Mouse (Mus musculus) CH12.LX (cell line): ENCODE measurements around the gene Zranb2. TPM values are rescaled to one million over a fixed set of nuclear protein-coding genes. Genes with fewer than 3 reads are reported as not detected.

Experiments
- DNase-seq: peaks from one replicate; pipeline ENCODE4 v3.0.0-alpha.2; 2013; ENCODE audit errors: extremely low read depth
- H3K27ac ChIP-seq: 2 replicates; pipeline ENCODE4 v1.5.1; 2012; ENCODE audit warnings: low read depth, mild to moderate bottlenecking, control low read depth, moderate library complexity; ENCODE audit not compliant: insufficient read depth
- H3K27me3 ChIP-seq: replicated peaks from 2 replicates; pipeline ENCODE3; 2012; ENCODE audit warnings: inconsistent platforms
- H3K36me3 ChIP-seq, 2 experiments: replicated peaks in 1 of 2; 2 replicates each; pipeline versions ENCODE3 to v1.6.1; 2012; ENCODE audit warnings: inconsistent platforms in 1 of 2, low read length in 1 of 2, mild to moderate bottlenecking in 1 of 2, mixed read lengths in 1 of 2, moderate library complexity in 1 of 2; ENCODE audit not compliant: control insufficient read depth in 1 of 2, insufficient read depth in 1 of 2
- H3K4me1 ChIP-seq, 2 experiments: 2 replicates each; pipeline ENCODE4 v1.6.1; 2012; ENCODE audit warnings: inconsistent platforms in 1 of 2, moderate library complexity in 1 of 2; ENCODE audit not compliant: insufficient read depth in 2 of 2, control insufficient read depth in 1 of 2
- H3K4me2 ChIP-seq: 2 replicates; pipeline ENCODE4 v1.6.1; 2012; ENCODE audit warnings: low read depth, mild to moderate bottlenecking, control low read depth; ENCODE audit not compliant: poor library complexity, insufficient read depth, severe bottlenecking
- H3K4me3 ChIP-seq, 3 experiments: fragments of 150-350 bp in 1 of 3; sonication (generic) in 1 of 3; replicated peaks in 1 of 3; 2 replicates each; pipeline versions ENCODE3 to v1.5.1; 2011 to 2012; ENCODE audit warnings: low read depth in 2 of 3, low read length in 2 of 3, mild to moderate bottlenecking in 2 of 3, moderate library complexity in 2 of 3, control low read depth in 1 of 3, improper control_type of control experiment in 1 of 3, inconsistent platforms in 1 of 3, mixed read lengths in 1 of 3; ENCODE audit not compliant: poor library complexity in 1 of 3
- H3K79me2 ChIP-seq: replicated peaks from 2 replicates; pipeline ENCODE4 v1.6.1; 2012; ENCODE audit warnings: mild to moderate bottlenecking, moderate library complexity; ENCODE audit not compliant: control insufficient read depth, poor library complexity, insufficient read depth, severe bottlenecking; ENCODE audit errors: extremely low read depth
- H3K9ac ChIP-seq: 2 replicates; pipeline ENCODE4 v1.6.1; 2012; ENCODE audit warnings: low read depth, mild to moderate bottlenecking, control low read depth, moderate library complexity; ENCODE audit not compliant: insufficient read depth
- H3K9me3 ChIP-seq: replicated peaks from 2 replicates; pipeline ENCODE3; 2012; ENCODE audit warnings: low read length, inconsistent platforms, mixed read lengths
- BHLHE40 ChIP-seq: IDR thresholded peaks from 2 replicates; pipeline ENCODE4 v1.6.1; 2011; ENCODE audit warnings: mild to moderate bottlenecking, low read depth, low read length, improper control_type of control experiment
- EP300 ChIP-seq: IDR thresholded peaks from 2 replicates; pipeline ENCODE4 v1.6.1; 2011; ENCODE audit warnings: low read length, improper control_type of control experiment
- ETS1 ChIP-seq: conservative IDR thresholded peaks from 2 replicates; pipeline ENCODE4 v1.6.1; 2012; ENCODE audit warnings: low read depth, mild to moderate bottlenecking, inconsistent platforms, low read length, improper control_type of control experiment, moderate library complexity
- HCFC1 ChIP-seq: IDR thresholded peaks from 2 replicates; pipeline ENCODE4 v1.6.1; 2012; ENCODE audit warnings: low read depth, mild to moderate bottlenecking, inconsistent platforms, low read length, improper control_type of control experiment
- IRF4 ChIP-seq: IDR thresholded peaks from 2 replicates; pipeline ENCODE4 v1.6.1; 2014; ENCODE audit warnings: low read depth, mild to moderate bottlenecking, inconsistent platforms, low read length, improper control_type of control experiment
- MAX ChIP-seq: IDR thresholded peaks from 2 replicates; pipeline ENCODE4 v1.6.1; 2011; ENCODE audit warnings: low read length, improper control_type of control experiment
- MAZ ChIP-seq: IDR thresholded peaks from 2 replicates; pipeline ENCODE4 v1.6.1; 2012; ENCODE audit warnings: low read depth, mild to moderate bottlenecking, inconsistent platforms, low read length, improper control_type of control experiment, moderate library complexity
- NELFE ChIP-seq: IDR thresholded peaks from 2 replicates; pipeline ENCODE4 v1.6.1; 2011; ENCODE audit warnings: low read depth, low read length, improper control_type of control experiment
- NRF1 ChIP-seq: IDR thresholded peaks from 2 replicates; pipeline ENCODE4 v1.6.1; 2014; ENCODE audit warnings: low read depth, mild to moderate bottlenecking, inconsistent platforms, low read length, improper control_type of control experiment, moderate library complexity
- POLR2A ChIP-seq: IDR thresholded peaks from 2 replicates; pipeline ENCODE4 v1.6.1; 2011; ENCODE audit warnings: low read depth, mild to moderate bottlenecking, improper control_type of control experiment, low read length
- RAD21 ChIP-seq: IDR thresholded peaks from 2 replicates; pipeline ENCODE4 v1.6.1; 2011; ENCODE audit warnings: low read depth, mild to moderate bottlenecking, low read length, improper control_type of control experiment, moderate library complexity
- SIN3A ChIP-seq: IDR thresholded peaks from 2 replicates; pipeline ENCODE4 v1.6.1; 2012; ENCODE audit warnings: low read length, improper control_type of control experiment, inconsistent platforms
- ZC3H11A ChIP-seq: IDR thresholded peaks from 2 replicates; pipeline ENCODE4 v1.6.1; 2012; ENCODE audit warnings: low read depth, mild to moderate bottlenecking, inconsistent platforms, low read length, improper control_type of control experiment
- ZKSCAN1 ChIP-seq: IDR thresholded peaks from 2 replicates; pipeline ENCODE4 v1.6.1; 2012; ENCODE audit warnings: low read depth, inconsistent platforms, low read length, improper control_type of control experiment, borderline replicate concordance
- ZNF384 ChIP-seq: IDR thresholded peaks from 2 replicates; pipeline ENCODE4 v1.6.1; 2012; ENCODE audit warnings: low read depth, low read length, improper control_type of control experiment, inconsistent platforms
- dilution Hi-C: fragments of 300-500 bp; cut with MboI; formaldehyde crosslinking; loops from 2 replicates; pipeline ENCODE4 v1.14.3; 2020; ENCODE audit warnings: low sequenced_read_pairs; ENCODE audit not compliant: extremely low pct_unique_long_range_greater_than_20kb, extremely low pct_ligation_motif_present
- in situ Hi-C: fragments of 300-500 bp; cut with MboI; formaldehyde crosslinking; loops from 3 replicates; pipeline ENCODE4 v1.14.3; 2019; ENCODE audit warnings: low sequenced_read_pairs, low pct_ligation_motif_present, low pct_unique_long_range_greater_than_20kb, mixed read lengths
- polyA plus RNA-seq: library from polyadenylated mRNA; unstranded; fragments of >175 nt; gene quantifications from 2 replicates; pipeline ENCODE4 v1.2.1, GENCODE M21; 2012; ENCODE audit warnings: low read depth; ENCODE audit not compliant: insufficient read length
- total RNA-seq, 2 experiments: library from RNA; depleted of rRNA; stranded (reverse); fragments of 300-350 nt in 1 of 2; fragments of >200 nt in 1 of 2; gene quantifications; 2 replicates each; pipeline ENCODE4 v1.2.3; 2012 to 2014

The Zranb2 gene
- total and polyA plus RNA-seq, 3 experiments = 87.5 to 346 (median 240) TPM

DNA sequence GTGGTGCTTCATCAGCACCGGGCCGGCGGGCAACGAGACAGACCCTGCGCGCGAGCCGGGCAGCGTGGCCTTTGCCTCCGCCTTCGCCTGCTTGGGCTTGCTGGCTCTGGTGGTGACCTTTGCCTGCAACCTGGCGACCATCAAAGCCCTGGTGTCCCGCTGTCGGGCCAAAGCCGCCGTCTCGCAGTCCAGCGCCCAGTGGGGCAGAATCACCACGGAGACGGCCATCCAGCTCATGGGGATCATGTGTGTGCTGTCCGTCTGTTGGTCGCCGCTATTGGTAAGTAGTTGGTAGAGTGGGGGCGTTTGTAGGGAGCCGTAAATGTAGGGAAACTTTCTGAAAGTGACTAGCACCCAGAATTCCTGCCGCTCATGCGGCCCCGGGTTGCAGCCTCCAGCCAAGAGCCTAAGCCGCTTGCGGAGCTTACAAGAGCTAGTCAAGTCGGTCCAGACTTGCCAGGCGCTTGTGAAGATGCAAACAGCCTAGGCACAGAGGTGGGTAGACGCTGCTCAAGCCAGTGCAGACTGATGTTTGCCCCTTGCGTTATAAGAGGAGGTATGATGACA, 33.7 kb downstream of the Zranb2 start:
- Histone ChIP-seq H3K9me3 (peaks cover 7% of the 10 kb centered on the region), H3K36me3 (no peaks in the 10 kb centered on the region), H3K4me3 (no peak overlapping the region), H3K79me2 (no peaks in the 10 kb centered on the region), H3K27ac (no peak overlapping the region), H3K9ac (no peak overlapping the region), H3K4me2 (no peak overlapping the region), H3K4me1 (peaks cover 0 to 11% of the 10 kb centered on the region in 2 experiments; a peak in 2 of 4 replicates), H3K27me3 (no peaks in the 10 kb centered on the region)
- in situ Hi-C loops (loop anchor here (5.0 to 25.0 kb wide), 2 partner anchors 150 to 320 kb away; no protein-coding TSS in a partner anchor), dilution Hi-C loops (no loop called here)
- TF ChIP-seq ZKSCAN1 (no peak), NRF1 (no peak)
- DNase-seq = no peak

- Histone ChIP-seq H3K9ac (peak overlapping the region; percentile 3; the same call in 1 of the 2 replicates), H3K4me3 (no peak overlapping the region), H3K9me3 (peaks cover 4% of the 10 kb centered on the region), H3K79me2 (no peaks in the 10 kb centered on the region), H3K4me1 (peaks cover 0 to 25% of the 10 kb centered on the region in 2 experiments; a peak in 2 of 4 replicates), H3K27ac (no peak overlapping the region), H3K4me2 (peak overlapping the region; percentile 39), H3K36me3 (no peaks in the 10 kb centered on the region), H3K27me3 (no peaks in the 10 kb centered on the region)
- in situ Hi-C loops = loop anchor here (10.0 to 25.0 kb wide), 2 partner anchors 53 to 315 kb away; no protein-coding TSS in a partner anchor
- TF ChIP-seq BHLHE40 = peak; percentile 38; the same call in 1 of the 2 replicates
- TF ChIP-seq RAD21 = no peak
- no peak for TF ChIP-seq HCFC1
- no peak for TF ChIP-seq POLR2A
- no peak for TF ChIP-seq MAX
- no peak for TF ChIP-seq MAZ
- TF ChIP-seq ZNF384 = no peak
- TF ChIP-seq ETS1 = no peak
- TF ChIP-seq ZC3H11A = no peak
- no peak for TF ChIP-seq NELFE
- TF ChIP-seq SIN3A = no peak
- peak; percentile 33; the same call in 1 of the 2 replicates for TF ChIP-seq EP300
- no peak for TF ChIP-seq IRF4
- DNase-seq = peak; percentile 42
- dilution Hi-C loops = no loop called here
Measured at GRCm38 (mm10) chr3:157572011-157572410, 38.1 kb downstream of the Zranb2 start.
